Mouse (Mus musculus) myocyte (in vitro differentiated cells): ENCODE data around the gene Arhgap17. TPM values are rescaled to one million over a fixed set of nuclear protein-coding genes. Genes with fewer than 3 reads are reported as not detected.
A peak's percentile ranks its signal among the peaks of the same experiment; 100 is the strongest.

Experiments
- H3K27me3 ChIP-seq: one replicate; pipeline ENCODE4 v1.6.1; 2011; ENCODE audit not compliant: control insufficient read depth, insufficient read depth, insufficient read length
- H3K36me3 ChIP-seq: one replicate; pipeline ENCODE4 v1.6.1; 2011; ENCODE audit not compliant: control insufficient read depth, insufficient read depth
- H3K4me2 ChIP-seq: one replicate; pipeline ENCODE4 v1.6.1; 2011; ENCODE audit warnings: low read depth, control low read depth
- H3K4me3 ChIP-seq: one replicate; pipeline ENCODE4 v1.5.1; 2011; ENCODE audit warnings: mild to moderate bottlenecking, control low read depth, moderate library complexity
- H3K79me2 ChIP-seq: one replicate; pipeline ENCODE4 v1.6.1; 2011; ENCODE audit not compliant: control insufficient read depth, insufficient read depth
- H3ac ChIP-seq: one replicate; pipeline ENCODE4 v1.6.1; 2011; ENCODE audit not compliant: control insufficient read depth, insufficient read length
- CEBPB ChIP-seq: IDR thresholded peaks from 2 replicates; pipeline ENCODE4 v1.6.1; 2011; ENCODE audit warnings: mild to moderate bottlenecking, moderate library complexity; ENCODE audit not compliant: poor library complexity, insufficient read depth, severe bottlenecking
- E2F4 ChIP-seq: IDR thresholded peaks from one replicate; pipeline ENCODE4 v1.6.1; 2011; ENCODE audit warnings: mild to moderate bottlenecking, control low read depth, moderate library complexity; ENCODE audit not compliant: insufficient read depth
- MAX ChIP-seq: IDR thresholded peaks from one replicate; pipeline ENCODE4 v1.6.1; 2011; ENCODE audit warnings: low read depth, mild to moderate bottlenecking, control low read depth
- MYOD1 ChIP-seq, 3 experiments: IDR thresholded peaks; one replicate each; pipeline ENCODE4 v1.6.1; 2011; ENCODE audit warnings: control low read depth in 2 of 3, low read depth in 2 of 3, mild to moderate bottlenecking in 2 of 3, moderate library complexity in 1 of 3; ENCODE audit not compliant: insufficient read length in 2 of 3, control insufficient read depth in 1 of 3
- MYOG ChIP-seq, 3 experiments: IDR thresholded peaks; one replicate each; pipeline ENCODE4 v1.6.1; 2011; ENCODE audit warnings: control low read depth in 2 of 3, low read depth in 2 of 3, mild to moderate bottlenecking in 2 of 3; ENCODE audit not compliant: insufficient read length in 2 of 3, control insufficient read depth in 1 of 3, insufficient read depth in 1 of 3
- POLR2A ChIP-seq: IDR thresholded peaks from one replicate; pipeline ENCODE4 v1.6.1; 2011; ENCODE audit warnings: low read depth, mild to moderate bottlenecking, control low read depth, moderate library complexity; ENCODE audit not compliant: insufficient read length
- POLR2AphosphoS2 ChIP-seq: IDR thresholded peaks from one replicate; pipeline ENCODE4 v1.6.1; 2011; ENCODE audit warnings: low read depth, control low read depth; ENCODE audit not compliant: insufficient read length
- REST ChIP-seq: IDR thresholded peaks from one replicate; pipeline ENCODE4 v1.6.1; 2011; ENCODE audit warnings: mild to moderate bottlenecking, control low read depth, moderate library complexity; ENCODE audit not compliant: insufficient read depth, insufficient read length
- SRF ChIP-seq: IDR thresholded peaks from one replicate; pipeline ENCODE4 v1.6.1; 2011; ENCODE audit warnings: low read depth; ENCODE audit not compliant: control insufficient read depth, insufficient read length
- TCF12 ChIP-seq: IDR thresholded peaks from one replicate; pipeline ENCODE4 v1.6.1; 2011; ENCODE audit warnings: mild to moderate bottlenecking, control low read depth; ENCODE audit not compliant: poor library complexity, insufficient read depth, severe bottlenecking
- TCF3 ChIP-seq: IDR thresholded peaks from one replicate; pipeline ENCODE4 v1.6.1; 2011; ENCODE audit warnings: low read depth, control low read depth; ENCODE audit not compliant: insufficient read length
- USF1 ChIP-seq: IDR thresholded peaks from one replicate; pipeline ENCODE4 v1.6.1; 2011; ENCODE audit warnings: low read depth, mild to moderate bottlenecking, control low read depth, moderate library complexity
- polyA plus RNA-seq: library from polyadenylated mRNA; unstranded; fragments of >200 nt; fragmentation: generic; extraction: Trizol; gene quantifications from one replicate; pipeline ENCODE4 v1.2.1, GENCODE M21; 2012; ENCODE audit warnings: missing spikeins

Gene Arhgap17
- 18.0 TPM for polyA plus RNA-seq

DNA sequence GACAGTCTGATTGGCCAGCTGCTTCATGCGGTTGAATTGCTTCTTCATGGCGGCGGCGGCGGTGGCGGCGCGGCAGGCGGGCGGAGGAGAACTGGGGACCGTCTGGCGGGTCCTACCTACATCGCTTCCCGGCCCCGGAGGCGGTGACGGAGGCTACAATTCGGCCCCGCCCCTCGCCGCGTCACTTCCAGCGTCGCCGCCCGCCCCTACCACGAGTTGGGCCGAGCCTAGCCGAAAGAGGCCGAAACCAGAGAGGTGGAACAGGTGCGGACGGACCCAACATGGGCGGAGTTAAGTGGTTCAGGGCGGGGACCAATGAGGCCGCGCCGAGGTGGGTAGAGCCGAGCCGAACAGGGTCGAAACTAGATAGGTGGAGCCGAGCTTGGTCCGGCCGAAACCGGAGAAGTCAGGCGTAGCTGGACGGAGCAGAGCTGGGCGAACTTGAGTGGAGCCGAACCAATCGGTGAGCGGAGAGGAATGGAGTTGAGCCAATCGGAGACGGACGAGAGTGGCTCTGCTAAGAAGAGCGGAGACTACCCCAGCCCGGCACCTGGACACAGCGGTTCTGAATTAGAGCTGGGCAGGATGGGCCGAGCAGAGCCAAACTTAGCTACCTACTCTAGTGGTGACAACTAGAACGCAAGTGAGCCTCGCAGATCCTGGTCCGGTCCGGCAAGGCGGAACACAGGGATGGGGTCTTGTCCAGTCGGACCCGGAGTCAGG is at the start of gene Arhgap17, which contains the start of gene Lcmt1:
Gene Arhgap17, minus strand, starts transcription at position 157 of the 723 bp plus-strand sequence.
Gene Lcmt1, plus strand, starts transcription at position 26 of the 723 bp plus-strand sequence.
- no peaks in the 10 kb centered on the region for H3K27me3 ChIP-seq
- H3K4me3 ChIP-seq, result peak within 1 kb of the TSS; percentile 80
- H3K79me2 ChIP-seq, result peaks cover 41% of the 10 kb centered on the region
- no peaks in the 10 kb centered on the region for H3K36me3 ChIP-seq
- TF ChIP-seq MYOD1 (IDR thresholded peaks at IDR 0.05; ENCODE audit: control insufficient read depth in 1 of 3, insufficient read length in 2 of 3, low read depth in 2 of 3), result peak in 2 of 3 experiments; percentile 83 to 94
- peak; percentile 74 for TF ChIP-seq POLR2A
- TF ChIP-seq TCF3, result no peak
- peak in 2 of 3 experiments; percentile 48 to 86 for TF ChIP-seq MYOG (IDR thresholded peaks at IDR 0.05; ENCODE audit: control insufficient read depth in 1 of 3, insufficient read depth in 1 of 3, insufficient read length in 2 of 3, low read depth in 2 of 3)
- peak; percentile 55 for TF ChIP-seq POLR2AphosphoS2
- TF ChIP-seq MAX, result no peak
- H3K4me2 ChIP-seq, result peak within 1 kb of the TSS; percentile 99
- H3ac ChIP-seq, result peak within 1 kb of the TSS; percentile 69

DNA sequence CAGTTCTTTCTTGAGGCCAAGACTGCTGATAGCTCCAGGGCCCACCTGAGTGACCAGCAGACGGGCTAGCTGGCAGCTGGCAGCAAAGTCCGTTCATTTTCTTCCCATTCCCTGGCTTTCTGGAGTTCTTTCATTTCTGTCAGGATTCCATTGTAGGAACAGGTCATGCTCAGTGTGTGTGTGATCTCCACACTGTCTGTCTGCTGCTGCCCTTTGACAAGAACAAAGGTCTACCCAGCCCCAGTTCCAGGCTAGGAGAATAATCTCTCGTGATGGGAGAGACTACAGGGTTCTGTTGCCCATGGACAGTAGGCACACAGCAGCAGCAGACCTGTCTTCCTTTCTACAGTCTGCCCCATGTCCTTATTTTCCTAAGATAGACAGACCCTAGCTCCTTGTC is 47.9 kb upstream of the Arhgap17 start:
- TF ChIP-seq USF1, result no peak
- no peak for TF ChIP-seq CEBPB
- no peak for TF ChIP-seq POLR2A
- TF ChIP-seq REST, result no peak
- no peak for TF ChIP-seq MYOD1 (IDR thresholded peaks at IDR 0.05; ENCODE audit: control insufficient read depth in 1 of 3, insufficient read length in 2 of 3, low read depth in 2 of 3)
- no peak for TF ChIP-seq SRF
- TF ChIP-seq MAX, result no peak
- TF ChIP-seq E2F4, result no peak
- TF ChIP-seq POLR2AphosphoS2, result no peak
- TF ChIP-seq TCF12, result no peak
- H3ac ChIP-seq, result no peak overlapping the region
- H3K36me3 ChIP-seq, result peaks cover 4% of the 10 kb centered on the region
- no peaks in the 10 kb centered on the region for H3K27me3 ChIP-seq
- no peaks in the 10 kb centered on the region for H3K79me2 ChIP-seq
- H3K4me3 ChIP-seq, result no peak overlapping the region
- H3K4me2 ChIP-seq, result no peak overlapping the region

DNA sequence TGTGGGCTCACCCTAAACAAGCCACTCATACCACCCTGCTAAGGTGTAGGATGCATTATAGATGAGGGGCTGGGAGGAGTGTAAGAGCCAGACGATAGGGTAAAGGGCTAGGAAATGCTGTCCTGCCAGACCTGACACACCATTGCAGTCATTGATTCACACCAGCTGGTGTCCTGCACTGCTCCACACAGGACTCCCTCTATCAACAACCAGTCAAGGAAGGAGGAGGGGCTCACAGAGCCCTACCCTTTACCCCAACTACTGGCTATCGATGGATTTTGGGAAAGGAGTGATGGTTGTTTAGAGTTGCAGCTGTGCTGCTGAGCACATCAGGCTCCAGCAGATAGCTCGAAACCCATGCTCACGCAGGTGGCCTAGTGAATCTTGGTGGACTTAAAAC is 47.1 kb upstream of the Arhgap17 start:
- H3K4me3 ChIP-seq, result no peak overlapping the region
- no peak overlapping the region for H3K4me2 ChIP-seq
- H3K36me3 ChIP-seq, result peaks cover 4% of the 10 kb centered on the region
- no peaks in the 10 kb centered on the region for H3K27me3 ChIP-seq
- H3ac ChIP-seq, result no peak overlapping the region
- no peak for TF ChIP-seq CEBPB
- no peak for TF ChIP-seq E2F4
- TF ChIP-seq REST, result no peak
- TF ChIP-seq TCF3, result no peak
- TF ChIP-seq TCF12, result no peak
- TF ChIP-seq POLR2A, result no peak
- TF ChIP-seq MYOD1 (IDR thresholded peaks at IDR 0.05; ENCODE audit: control insufficient read depth in 1 of 3, insufficient read length in 2 of 3, low read depth in 2 of 3), result no peak
- TF ChIP-seq MAX, result no peak
- TF ChIP-seq POLR2AphosphoS2, result no peak
- no peak for TF ChIP-seq SRF
- no peak for TF ChIP-seq MYOG (IDR thresholded peaks at IDR 0.05; ENCODE audit: control insufficient read depth in 1 of 3, insufficient read depth in 1 of 3, insufficient read length in 2 of 3, low read depth in 2 of 3)
- H3K79me2 ChIP-seq, result no peaks in the 10 kb centered on the region

DNA sequence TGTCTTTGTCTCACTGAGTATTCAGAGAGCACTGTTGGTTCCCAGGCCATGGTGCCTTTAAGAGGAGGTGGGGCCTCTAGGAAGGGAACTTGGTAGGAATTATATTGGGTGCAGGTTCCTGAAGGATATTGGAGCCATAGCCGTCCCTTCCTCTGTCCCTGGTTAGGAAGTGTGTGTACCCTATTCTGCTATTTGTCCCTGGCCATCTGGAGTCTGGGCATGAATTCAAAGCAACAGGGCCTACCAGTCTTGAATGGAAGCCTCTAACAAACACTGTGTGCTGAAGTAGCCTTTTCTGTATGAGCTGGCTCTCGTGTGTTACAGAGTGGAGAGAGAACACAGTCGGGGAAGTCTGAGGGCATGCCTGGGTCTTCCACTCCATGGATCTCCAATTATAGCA is 42.4 kb upstream of the Arhgap17 start:
- no peaks in the 10 kb centered on the region for H3K79me2 ChIP-seq
- no peak for TF ChIP-seq REST
- TF ChIP-seq MYOG (IDR thresholded peaks at IDR 0.05; ENCODE audit: control insufficient read depth in 1 of 3, insufficient read depth in 1 of 3, insufficient read length in 2 of 3, low read depth in 2 of 3), result no peak
- no peak for TF ChIP-seq TCF12
- TF ChIP-seq TCF3, result no peak
- no peak for TF ChIP-seq SRF
- no peak for TF ChIP-seq E2F4
- no peak for TF ChIP-seq MAX
- no peak for TF ChIP-seq POLR2AphosphoS2
- TF ChIP-seq CEBPB, result no peak
- no peak for TF ChIP-seq POLR2A
- TF ChIP-seq MYOD1 (IDR thresholded peaks at IDR 0.05; ENCODE audit: control insufficient read depth in 1 of 3, insufficient read length in 2 of 3, low read depth in 2 of 3), result no peak
- no peak for TF ChIP-seq USF1
- H3K4me3 ChIP-seq, result no peak overlapping the region
- H3K4me2 ChIP-seq, result no peak overlapping the region
- H3K36me3 ChIP-seq, result no peaks in the 10 kb centered on the region
- no peak overlapping the region for H3ac ChIP-seq
- H3K27me3 ChIP-seq, result no peaks in the 10 kb centered on the region
